Mouse (Mus musculus) small intestine, adult 2 months (tissue): Measurements from ENCODE around the gene Neurod2. TPM values are rescaled to one million over a fixed set of nuclear protein-coding genes. Genes with fewer than 3 reads are reported as not detected.

Source experiments
- H3K27ac ChIP-seq: fragments of 200-500 bp; 2 replicates; pipeline ENCODE4 v1.5.1; 2012; ENCODE audit warnings: low read depth, low read length, control low read depth, inconsistent platforms; ENCODE audit not compliant: insufficient read depth
- H3K27me3 ChIP-seq: fragments of 200-500 bp; 2 replicates; pipeline ENCODE4 v1.6.1; 2012; ENCODE audit warnings: mild to moderate bottlenecking, moderate library complexity, low read length, inconsistent platforms; ENCODE audit not compliant: control insufficient read depth, insufficient read depth
- H3K36me3 ChIP-seq: fragments of 200-500 bp; 2 replicates; pipeline ENCODE4 v1.6.1; 2012; ENCODE audit warnings: mild to moderate bottlenecking, low read length, control low read depth, inconsistent platforms; ENCODE audit not compliant: control insufficient read depth, insufficient read depth
- H3K4me1 ChIP-seq: fragments of 200-500 bp; 2 replicates; pipeline ENCODE4 v1.6.1; 2012; ENCODE audit warnings: low read length, inconsistent platforms, mixed read lengths; ENCODE audit not compliant: control insufficient read depth, insufficient read depth, insufficient read length
- H3K4me3 ChIP-seq: fragments of 200-500 bp; 2 replicates; pipeline ENCODE4 v1.5.1; 2012; ENCODE audit warnings: low read depth, mild to moderate bottlenecking, control low read depth, inconsistent platforms, low read length, moderate library complexity
- CTCF ChIP-seq: fragments of 200-500 bp; IDR thresholded peaks from 2 replicates; pipeline ENCODE4 v1.5.1; 2012; ENCODE audit warnings: low read depth, mild to moderate bottlenecking, control low read depth, inconsistent platforms, low read length, moderate library complexity, mixed read lengths; ENCODE audit not compliant: insufficient replicate concordance, insufficient read length; ENCODE audit errors: extremely low read depth
- POLR2A ChIP-seq: fragments of 200-500 bp; IDR thresholded peaks from 2 replicates; pipeline ENCODE4 v1.6.1; 2012; ENCODE audit warnings: low read depth, mild to moderate bottlenecking, control low read depth, inconsistent platforms, low read length, moderate library complexity
- WGBS: fragments of 180-500 bp; shearing (Covaris S2); methylation state at CpG from one replicate; pipeline ENCODE4 v1.1.7; 2018; 5-methylcytosine and 5-hydroxymethylcytosine counted together
- polyA plus RNA-seq: library from polyadenylated mRNA; depleted of rRNA; stranded (reverse); fragments of >200 nt; gene quantifications from 2 replicates; pipeline ENCODE4 v1.2.3, GENCODE M21; 2012

The Neurod2 gene
- polyA plus RNA-seq, 1 experiment: 0.13 TPM

DNA sequence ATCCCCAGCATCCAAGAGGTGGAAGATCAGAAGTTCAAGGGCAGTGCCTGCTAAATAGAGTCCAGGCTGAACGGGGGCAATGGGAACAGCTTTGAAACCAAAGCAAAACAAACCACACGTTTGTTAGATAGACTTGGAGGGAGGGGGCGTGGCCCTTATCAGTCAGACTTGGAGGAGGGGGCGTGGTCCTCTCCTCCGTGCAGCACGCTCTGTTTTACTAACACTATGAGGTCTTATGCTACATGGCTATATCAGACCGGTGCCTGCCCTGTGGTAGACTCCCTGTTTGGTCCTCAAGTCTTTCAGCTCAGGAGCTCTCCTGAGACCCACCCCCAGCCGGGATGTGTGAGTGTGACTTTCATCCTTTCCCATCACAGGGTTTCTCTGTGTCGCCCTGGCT, 5.8 kb upstream of the Neurod2 start:
- Histone ChIP-seq H3K4me3 (no peak overlapping the region), H3K4me1 (peaks cover 9% of the 10 kb centered on the region), H3K27me3 (peaks cover 72% of the 10 kb centered on the region), H3K36me3 (no peaks in the 10 kb centered on the region), H3K27ac (no peak overlapping the region)
- TF ChIP-seq CTCF: no peak
- no peak for TF ChIP-seq POLR2A
- 8% methylated on average over 9 of the region's 9 CpGs for WGBS

DNA sequence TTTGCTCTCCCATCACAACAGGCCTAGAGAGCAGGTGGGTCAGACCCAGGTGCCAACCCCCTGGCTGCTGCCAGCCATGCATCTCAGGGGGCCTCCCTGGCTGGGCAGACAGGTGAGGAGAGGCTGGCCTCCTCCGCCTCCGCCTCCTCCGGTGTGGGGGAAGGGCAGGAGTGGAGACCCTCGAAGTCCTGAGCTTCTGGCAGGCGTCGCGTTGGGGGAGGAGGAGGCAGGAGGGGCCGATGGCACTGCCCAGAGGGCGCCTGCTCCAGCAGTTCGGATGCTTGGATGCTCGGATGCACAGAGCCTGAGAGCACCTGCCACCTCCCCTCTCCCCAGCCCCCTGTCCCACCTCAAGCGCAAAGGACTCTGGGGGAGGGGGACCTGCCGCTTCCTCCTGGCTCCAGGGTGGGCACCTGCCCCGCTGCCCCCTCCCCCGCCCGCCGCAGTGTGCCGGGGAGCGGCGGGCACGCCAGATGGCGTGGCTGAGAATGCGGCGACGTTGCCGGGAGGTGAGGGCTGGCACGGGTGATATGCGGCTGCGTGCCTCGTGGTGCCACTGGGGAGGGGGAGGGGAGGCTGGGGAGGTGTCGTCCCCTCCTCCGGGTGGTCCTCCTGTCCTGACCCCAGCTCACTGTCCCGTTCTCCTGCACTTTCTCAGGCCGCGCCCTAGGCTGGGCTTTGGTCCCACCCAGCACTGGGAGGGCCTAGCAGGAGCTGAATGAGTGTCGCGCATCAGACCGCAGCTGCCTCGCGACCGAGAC, 4.7 kb upstream of the Neurod2 start:
- Histone ChIP-seq H3K27ac (no peak overlapping the region), H3K27me3 (peaks cover 77% of the 10 kb centered on the region), H3K4me3 (no peak overlapping the region), H3K36me3 (no peaks in the 10 kb centered on the region), H3K4me1 (peaks cover 9% of the 10 kb centered on the region)
- WGBS: 4% methylated on average over 41 of the region's 41 CpGs
- TF ChIP-seq CTCF (no peak), POLR2A (no peak)

DNA sequence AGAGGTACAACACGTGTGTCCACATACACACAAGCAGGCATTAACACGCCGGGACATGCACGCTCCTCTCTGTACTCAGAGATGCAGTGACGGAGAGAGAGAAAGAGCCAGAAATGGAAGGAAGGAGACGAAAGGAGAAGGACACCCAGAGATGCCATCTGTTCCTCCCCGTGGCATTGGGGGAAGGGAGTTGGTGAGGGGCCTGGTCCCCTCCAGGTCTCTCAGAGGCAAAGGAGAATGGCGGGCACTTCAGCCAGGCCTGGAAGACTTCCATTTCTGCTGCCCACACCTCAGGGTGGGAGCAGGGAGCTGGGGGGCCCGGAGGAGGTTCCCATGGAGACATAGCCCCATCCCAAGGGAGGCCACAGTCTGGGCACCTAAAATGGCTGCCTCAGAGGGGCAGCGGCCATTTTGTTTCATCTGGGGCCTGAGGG, 3.8 kb upstream of the Neurod2 start:
- WGBS: 77% methylated on average over 10 of the region's 10 CpGs
- no peak overlapping the region for H3K4me3 ChIP-seq
- peaks cover 82% of the 10 kb centered on the region for H3K27me3 ChIP-seq
- H3K36me3 ChIP-seq: no peaks in the 10 kb centered on the region
- TF ChIP-seq POLR2A (no peak), CTCF (no peak)
- no peak overlapping the region for H3K27ac ChIP-seq
- H3K4me1 ChIP-seq: peaks cover 9% of the 10 kb centered on the region

DNA sequence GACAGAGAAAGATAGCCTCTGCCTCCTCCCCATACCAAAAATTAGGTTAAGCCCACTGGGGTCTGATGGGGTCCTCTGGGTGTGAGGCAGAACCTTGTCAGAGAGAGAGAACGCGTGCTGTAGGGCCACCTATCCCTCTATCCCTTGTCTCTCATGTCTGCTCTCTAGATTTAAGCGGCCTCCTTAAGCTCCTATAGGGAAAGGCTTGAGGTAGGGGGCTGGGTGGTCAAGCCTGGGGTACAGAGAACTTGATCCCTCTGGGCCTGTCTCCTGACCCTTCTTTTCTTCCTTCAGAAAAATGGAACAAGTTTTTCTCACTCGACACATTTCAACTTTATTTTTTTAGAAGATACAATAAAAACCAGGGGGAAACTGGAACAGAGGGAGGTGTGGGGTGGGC, 3.4 kb upstream of the Neurod2 start:
- no peaks in the 10 kb centered on the region for H3K36me3 ChIP-seq
- no peak overlapping the region for H3K4me3 ChIP-seq
- 76% methylated on average over 4 of the region's 4 CpGs for WGBS
- TF ChIP-seq CTCF (no peak), POLR2A (no peak)
- H3K27me3 ChIP-seq: peaks cover 82% of the 10 kb centered on the region
- H3K27ac ChIP-seq: no peak overlapping the region
- peaks cover 12% of the 10 kb centered on the region for H3K4me1 ChIP-seq

DNA sequence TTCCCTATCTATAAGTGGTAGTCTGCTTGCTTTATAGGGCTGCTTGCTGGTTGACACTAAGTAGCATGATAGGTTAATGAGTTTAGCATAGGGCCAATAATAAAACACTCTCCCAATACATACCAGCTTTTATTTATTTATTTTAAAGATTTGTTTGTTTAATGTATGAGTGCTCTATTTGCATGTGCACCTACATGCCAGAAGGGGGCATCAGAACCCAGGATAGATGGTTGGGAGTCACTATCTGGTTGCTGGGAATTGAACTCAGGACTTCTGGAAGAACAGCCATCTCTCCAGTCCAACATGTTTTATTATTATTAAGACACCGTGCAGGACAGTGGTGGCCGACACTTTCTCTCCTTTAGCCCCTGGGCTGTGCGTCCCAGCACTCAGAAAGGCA, 2.7 kb upstream of the Neurod2 start:
- Histone ChIP-seq H3K27me3 (peaks cover 82% of the 10 kb centered on the region), H3K36me3 (no peaks in the 10 kb centered on the region), H3K4me1 (peaks cover 19% of the 10 kb centered on the region), H3K4me3 (no peak overlapping the region), H3K27ac (no peak overlapping the region)
- WGBS: 80% methylated on average over 3 of the region's 3 CpGs
- TF ChIP-seq CTCF (no peak), POLR2A (no peak)

DNA sequence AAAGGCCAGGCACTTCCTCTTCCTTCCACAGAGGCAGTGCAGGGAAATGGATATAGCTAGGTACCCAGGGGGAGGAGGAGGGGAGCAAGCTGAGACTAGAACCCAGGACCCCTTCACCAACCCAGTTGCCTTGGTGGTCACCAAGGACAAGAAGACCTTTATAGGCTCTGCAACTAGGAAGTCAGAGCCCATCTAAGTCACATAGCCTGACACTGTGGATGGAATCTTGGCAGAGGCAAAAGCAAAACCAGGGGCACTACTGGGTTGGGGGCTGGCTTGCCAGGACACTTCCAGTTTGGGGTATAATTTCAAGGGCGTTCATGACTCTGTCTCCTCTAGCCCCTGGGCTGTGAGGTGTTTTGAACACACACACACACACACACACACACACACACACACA, 2.0 kb upstream of the Neurod2 start:
- peaks cover 82% of the 10 kb centered on the region for H3K27me3 ChIP-seq

DNA sequence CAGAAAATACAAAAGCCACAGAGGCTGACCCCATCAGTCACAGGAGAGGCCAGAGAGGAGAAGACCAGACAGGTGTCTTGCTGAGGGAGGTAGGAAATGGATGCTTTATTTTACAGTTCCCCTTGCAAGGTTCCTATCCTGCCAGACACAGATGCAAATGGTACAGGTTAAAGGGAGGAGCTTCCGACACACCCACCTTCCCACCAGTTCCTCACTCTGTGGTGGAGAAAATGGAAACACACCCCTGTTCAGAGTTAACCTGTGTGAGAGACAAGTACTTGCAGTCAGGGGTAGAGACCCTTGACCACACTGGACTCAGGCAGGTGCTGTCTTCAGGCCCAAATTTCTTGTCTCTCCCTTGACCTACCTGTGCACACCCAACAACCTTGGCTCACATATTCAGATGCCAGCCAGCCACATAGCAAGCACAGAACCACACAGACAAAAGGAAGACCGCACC, 1.3 kb upstream of the Neurod2 start:
- H3K27me3 ChIP-seq: peaks cover 83% of the 10 kb centered on the region
- H3K4me1 ChIP-seq: peaks cover 21% of the 10 kb centered on the region
- TF ChIP-seq CTCF: no peak
- no peak overlapping the region for H3K4me3 ChIP-seq
- no peaks in the 10 kb centered on the region for H3K36me3 ChIP-seq
- H3K27ac ChIP-seq: no peak overlapping the region
- WGBS: 64% methylated on average over 2 of the region's 2 CpGs

More for the DNA sequence above, 2.0 kb upstream of the Neurod2 start:
- Histone ChIP-seq H3K36me3 (no peaks in the 10 kb centered on the region), H3K4me3 (no peak overlapping the region), H3K4me1 (peaks cover 21% of the 10 kb centered on the region), H3K27ac (no peak overlapping the region)
- TF ChIP-seq POLR2A: no peak
- no peak for TF ChIP-seq CTCF
- WGBS: 42% methylated on average over 1 of the region's 1 CpGs
